Mouse (Mus musculus): ENCODE measurements at regions not wholly inside any gene's neighbourhood (a gene's known extent, or its start where the extent isn't known, plus 50 kb on each side); places are given as distances from the start of the nearest gene placed in this dataset.

GRCm38 (mm10) chr5:106191141-106191540 lies 266.8 kb downstream of the Barhl2 start:
- no peak for DNase-seq (ENCODE audit: low read depth, low spot score)

- DNase-seq (ENCODE audit: low read depth, low spot score), result no peak
Measured at GRCm38 (mm10) chr5:106181726-106182125, 276.2 kb downstream of the Barhl2 start.

GRCm38 (mm10) chr5:106172162-106172561 lies 285.8 kb downstream of the Barhl2 start:
- no peak for DNase-seq (ENCODE audit: low read depth, low spot score)

- peak; percentile 5 for DNase-seq (ENCODE audit: low read depth, low spot score)
Measured at GRCm38 (mm10) chr5:106170405-106170804, 287.6 kb downstream of the Barhl2 start.

- DNase-seq (ENCODE audit: low read depth, low spot score), result no peak
Measured at GRCm38 (mm10) chr5:106167556-106167955, 290.4 kb downstream of the Barhl2 start.

GRCm38 (mm10) chr5:106166266-106166665 lies 289.9 kb downstream of the Zfp326 start:
- DNase-seq (ENCODE audit: low read depth, low spot score), result no peak

- DNase-seq (ENCODE audit: low read depth, low spot score), result no peak
Measured at GRCm38 (mm10) chr5:106164190-106164589, 287.8 kb downstream of the Zfp326 start.

GRCm38 (mm10) chr5:106162981-106163653 lies 286.8 kb downstream of the Zfp326 start:
- no peak for DNase-seq (ENCODE audit: low read depth, low spot score)

- DNase-seq (ENCODE audit: low read depth, low spot score), result no peak
Measured at GRCm38 (mm10) chr5:106139109-106139508, 262.7 kb downstream of the Zfp326 start.

GRCm38 (mm10) chr5:106122928-106123327 lies 246.6 kb downstream of the Zfp326 start:
- DNase-seq (ENCODE audit: low read depth, low spot score), result no peak

GRCm38 (mm10) chr5:106119584-106119983 lies 243.2 kb downstream of the Zfp326 start:
- DNase-seq (ENCODE audit: low read depth, low spot score), result no peak

GRCm38 (mm10) chr5:106113186-106113585 lies 236.8 kb downstream of the Zfp326 start:
- no peak for DNase-seq (ENCODE audit: low read depth, low spot score)

- no peak for DNase-seq (ENCODE audit: low read depth, low spot score)
Measured at GRCm38 (mm10) chr5:106108474-106108971, 232.2 kb downstream of the Zfp326 start.

- no peak for DNase-seq (ENCODE audit: low read depth, low spot score)
Measured at GRCm38 (mm10) chr5:106102255-106102654, 225.9 kb downstream of the Zfp326 start.

- no peak for DNase-seq (ENCODE audit: low read depth, low spot score)
Measured at GRCm38 (mm10) chr5:106098887-106099286, 222.5 kb downstream of the Zfp326 start.

- no peak for DNase-seq (ENCODE audit: low read depth, low spot score)
Measured at GRCm38 (mm10) chr5:106089332-106089731, 213.0 kb downstream of the Zfp326 start.

GRCm38 (mm10) chr5:106088478-106089185 lies 212.3 kb downstream of the Zfp326 start:
- peak; percentile 18 for DNase-seq (ENCODE audit: low read depth, low spot score)

- DNase-seq (ENCODE audit: low read depth, low spot score), result no peak
Measured at GRCm38 (mm10) chr5:106083786-106084185, 207.4 kb downstream of the Zfp326 start.

- DNase-seq (ENCODE audit: low read depth, low spot score), result no peak
Measured at GRCm38 (mm10) chr5:106082891-106083290, 206.5 kb downstream of the Zfp326 start.

- no peak for DNase-seq (ENCODE audit: low read depth, low spot score)
Measured at GRCm38 (mm10) chr5:106067124-106067551, 190.8 kb downstream of the Zfp326 start.

- DNase-seq (ENCODE audit: low read depth, low spot score), result no peak
Measured at GRCm38 (mm10) chr5:106066706-106067105, 190.3 kb downstream of the Zfp326 start.

- no peak for DNase-seq (ENCODE audit: low read depth, low spot score)
Measured at GRCm38 (mm10) chr5:106064366-106064765, 188.0 kb downstream of the Zfp326 start.

GRCm38 (mm10) chr5:106062926-106063325 lies 186.6 kb downstream of the Zfp326 start:
- no peak for DNase-seq (ENCODE audit: low read depth, low spot score)
